Mouse (Mus musculus): ENCODE data around the gene Prpsap2.

- TF ChIP-seq GATA1 (IDR thresholded peaks at IDR 0.05; ENCODE audit: low read depth, low read length) (no peak), NRF1 (IDR thresholded peaks at IDR 0.05; ENCODE audit: insufficient read depth, low read depth, low read length, poor library complexity, severe bottlenecking) (no peak), TAL1 (IDR thresholded peaks at IDR 0.05; ENCODE audit: low read length) (no peak), UBTF (IDR thresholded peaks at IDR 0.05; ENCODE audit: borderline replicate concordance, insufficient read depth, low read depth, low read length) (no peak), CHD2 (IDR thresholded peaks at IDR 0.05; ENCODE audit: low read length) (no peak), MYB (IDR thresholded peaks at IDR 0.05; ENCODE audit: low read depth, low read length) (no peak), CTCF (IDR thresholded peaks at IDR 0.05 in 2 of 3, conservative IDR thresholded peaks at IDR 0.05 in 1 of 3; ENCODE audit: control insufficient read depth in 1 of 3, insufficient read depth in 1 of 3, low read depth in 2 of 3, low read length in 3 of 3, poor library complexity in 1 of 3, severe bottlenecking in 1 of 3) (no peak), ELF1 (IDR thresholded peaks at IDR 0.05; ENCODE audit: low read depth, low read length) (no peak), POLR2AphosphoS2 (IDR thresholded peaks at IDR 0.05; ENCODE audit: low read length) (no peak)
Observed at GRCm38 (mm10) chr11:61747161-61747560, 14.7 kb downstream of the Prpsap2 start.

Data from MEL (cell line).